10 mouse cellular contexts compared by ENCODE assay signal in the genomic region with DNA sequence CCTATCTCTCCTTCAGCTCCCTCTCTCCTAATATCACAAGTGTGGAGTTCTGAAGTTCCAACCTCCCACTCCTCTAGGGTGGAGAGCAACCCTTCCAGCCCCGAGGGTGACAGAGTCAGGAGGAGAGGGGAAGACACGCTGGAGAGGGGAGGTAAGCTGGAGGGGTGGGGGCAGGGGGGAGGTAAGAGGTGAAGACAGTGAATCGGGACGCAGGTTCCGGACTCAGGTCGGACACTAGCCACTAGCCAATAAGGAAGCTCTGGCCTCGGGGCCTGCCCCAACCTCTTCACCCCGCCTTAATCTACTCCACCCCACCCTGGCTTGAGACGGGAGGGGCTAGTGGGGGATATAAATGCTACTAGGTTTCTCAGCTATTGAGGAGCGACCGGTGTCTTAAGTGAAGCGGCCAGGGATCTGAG. TPM values are rescaled to one million over a fixed set of nuclear protein-coding genes. Genes with fewer than 3 reads are reported as not detected.
A peak's percentile ranks its signal among the peaks of the same experiment; 100 is the strongest.
DNase-seq lines count a peak whose midpoint lies in the region; ATAC-seq and TF ChIP-seq lines count a peak whose summit lies in the region.
"Had no signal": no experiment of that assay in that cellular context is flagged by ENCODE, and none has a peak within 500 bp of the region (broad histone marks: within the 10 kb centered on the region; RNA-seq: fewer than 3 reads in every experiment).

No protein-coding gene starts in this region.

- WGBS in heart, adult 2 months = 13% methylated on average over 12 of the region's 12 CpGs
- 3% methylated on average over 12 of the region's 12 CpGs for WGBS in liver, embryonic 15.5 days (ENCODE audit: insufficient replicate concordance)

- H3K4me1 ChIP-seq in heart, adult 2 months (ENCODE audit: control insufficient read depth, insufficient read depth, low read length) = peaks cover 1% of the 10 kb centered on the region
- no peaks in the 10 kb centered on the region for H3K4me1 ChIP-seq in liver, embryonic 15.5 days (replicated peaks)

- TF ChIP-seq EP300 in heart, adult 2 months (IDR thresholded peaks at IDR 0.05; ENCODE audit: insufficient read depth, low read depth, low read length) = no peak

- H3K27ac ChIP-seq in heart, adult 2 months = no peak overlapping the region; the same call in 1 of the 2 replicates
- peak overlapping the region; percentile 41; the same call in 1 of the 2 replicates for H3K27ac ChIP-seq in liver, embryonic 15.5 days (replicated peaks)

- H3K9me3 ChIP-seq in liver, embryonic 15.5 days (replicated peaks) = no peaks in the 10 kb centered on the region

- H3K79me2 ChIP-seq in heart, adult 2 months (replicated peaks; ENCODE audit: control insufficient read depth, insufficient read depth, low read length) = no peaks in the 10 kb centered on the region

- H3K9ac ChIP-seq in heart, adult 2 months (ENCODE audit: low read depth, low read length) = no peak overlapping the region
- H3K9ac ChIP-seq in liver, embryonic 15.5 days = peak overlapping the region; percentile 43; the same call in 1 of the 2 replicates

- H3K4me2 ChIP-seq in liver, embryonic 15.5 days = peak overlapping the region; percentile 54

- no peak for TF ChIP-seq CTCF in heart, adult 2 months (IDR thresholded peaks at IDR 0.05)

- no peak for TF ChIP-seq POLR2A in heart, adult 2 months (IDR thresholded peaks at IDR 0.05; ENCODE audit: insufficient read depth, low read depth, low read length)

- H3K36me3 ChIP-seq in heart, adult 2 months (ENCODE audit: control insufficient read depth, insufficient read depth, low read length) = no peaks in the 10 kb centered on the region
- H3K36me3 ChIP-seq in liver, embryonic 15.5 days (replicated peaks) = no peaks in the 10 kb centered on the region

- intact Hi-C loops in heart, adult 2 months (cut with DNase I) = loop anchor here (5.0 kb wide), 2 partner anchors 167 to 327 kb away; partner anchors contain the start of gene Zfp281
- intact Hi-C loops in heart, postnatal 10 days (cut with DNase I) = loop anchor here (5.0 to 10.0 kb wide), 3 partner anchors 82 to 395 kb away; no protein-coding TSS in a partner anchor

- peak; percentile 57 for ATAC-seq in liver, embryonic 15.5 days (ENCODE audit: insufficient read depth)
- ATAC-seq in erythroid progenitor cell, adult 5-6 weeks (replicated peaks; ENCODE audit: low FRiP score, poor library complexity, severe bottlenecking) = no peak
- ATAC-seq: CD4-positive, CD25-positive, alpha-beta regulatory T cell, adult 4 months had no signal

- H3K4me3 ChIP-seq in heart, adult 2 months = peak overlapping the region; percentile 52
- H3K4me3 ChIP-seq in liver, embryonic 15.5 days (replicated peaks) = peak overlapping the region; percentile 53
- H3K4me3 ChIP-seq: myocyte had no signal

- H3K27me3 ChIP-seq in heart, adult 2 months (ENCODE audit: control insufficient read depth, insufficient read depth, low read length) = peaks cover 8% of the 10 kb centered on the region; the same call in 1 of the 2 replicates
- peaks cover 98% of the 10 kb centered on the region for H3K27me3 ChIP-seq in liver, embryonic 15.5 days

- peak in 1 of 2 experiments; percentile 21 for DNase-seq in heart, adult 2 months
- DNase-seq in heart, adult 9 months (ENCODE audit: low spot score in 2 of 2) = no peak
- peak; percentile 76 for DNase-seq in R1 (ENCODE audit: low read depth, low spot score)
- peak; percentile 4 to 8 for DNase-seq in heart, postnatal 10 days
- no peak for DNase-seq in left cerebral cortex, adult 9 months (ENCODE audit: low spot score in 2 of 2)
- no peak for DNase-seq in spleen, postnatal 10 days (ENCODE audit: low spot score in 2 of 2)

RNA-seq across cellular contexts. Expression of gene Nr5a2, which starts 10.9 kb away (rescaled TPM):
- under 1 TPM; 0.18 to 0.60 TPM for total RNA-seq in heart, adult 2 months (2021)
- polyA plus RNA-seq in heart, adult 2 months (2012; rRNA removed) = 0.47 and 0.80 TPM in 2 replicates
- 1 to 10 TPM; 3.3 to 4.4 TPM for total RNA-seq in heart, postnatal 10 days (2021)
- 2.2 and 2.4 TPM in 2 replicates for polyA plus RNA-seq in liver, embryonic 15.5 days (2015; fragmentation: Nextera tagmentation; extraction: Ambion mirVana)
- total RNA-seq in erythroid progenitor cell, adult 5-6 weeks (2015; ENCODE audit: low replicate concordance) = not detected in 2 replicates
- not detected in 2 replicates for total RNA-seq in erythroid progenitor cell, adult 5-6 weeks (2017; ENCODE audit: low replicate concordance)
- polyA plus RNA-seq: myocyte had no signal

Comparison
In these comparisons a context has a peak if more than half of its experiments do, and no peak if none do; other contexts are left out.
1. DNase-seq: peak in R1 (single experiment) and heart, postnatal 10 days (2 of 2); none in heart, adult 9 months (0 of 2), left cerebral cortex, adult 9 months (0 of 2) and spleen, postnatal 10 days (0 of 2).